Mouse (Mus musculus) ES-CJ7 (cell line): ENCODE results near the gene Clic4.
"Not testable (repeated sequence)": the region's sequence is repeated elsewhere in the genome, so short reads cannot be mapped to it uniquely, and the experiment has no call there.

Experiments used
- DNase-seq: peaks from one replicate; pipeline ENCODE4 v3.0.0; 2011; ENCODE audit warnings: low read depth, low spot score

The Clic4 gene

GRCm38 (mm10) chr4:135191185-135191584, 81.4 kb downstream of the Clic4 start:
- no peak for DNase-seq

GRCm38 (mm10) chr4:135190364-135190763, 82.2 kb downstream of the Clic4 start:
- no peak for DNase-seq

GRCm38 (mm10) chr4:135189452-135190008, 83.1 kb downstream of the Clic4 start:
- no peak for DNase-seq

GRCm38 (mm10) chr4:135184277-135184676, 88.3 kb downstream of the Clic4 start:
- not testable (repeated sequence) for DNase-seq

- DNase-seq: no peak
Observed at GRCm38 (mm10) chr4:135181819-135182218, 90.8 kb downstream of the Clic4 start.

- peak; percentile 65 for DNase-seq
Observed at GRCm38 (mm10) chr4:135179077-135179481, 93.5 kb downstream of the Clic4 start.

GRCm38 (mm10) chr4:135177568-135177967, 95.0 kb downstream of the Clic4 start:
- no peak for DNase-seq

- no peak for DNase-seq
Observed at GRCm38 (mm10) chr4:135175406-135176120, 97.1 kb downstream of the Clic4 start.

- DNase-seq: no peak
Observed at GRCm38 (mm10) chr4:135171304-135171875, 101.2 kb downstream of the Clic4 start.

- DNase-seq: no peak
Observed at GRCm38 (mm10) chr4:135169501-135169900, 103.1 kb downstream of the Clic4 start.

- no peak for DNase-seq
Observed at GRCm38 (mm10) chr4:135169096-135169495, 103.5 kb downstream of the Clic4 start.

- DNase-seq: peak; percentile 67
Observed at GRCm38 (mm10) chr4:135167816-135168527, 104.6 kb downstream of the Clic4 start.

GRCm38 (mm10) chr4:135166413-135167225, 106.0 kb downstream of the Clic4 start:
- peak; percentile 75 for DNase-seq

- no peak for DNase-seq
Observed at GRCm38 (mm10) chr4:135165761-135166160, 106.9 kb downstream of the Clic4 start.
